Mouse (Mus musculus) heart, postnatal 0 days (tissue): ENCODE measurements at regions not wholly inside any gene's neighbourhood (a gene's known extent, or its start where the extent isn't known, plus 50 kb on each side); places are given as distances from the start of the nearest gene placed in this dataset.

ENCODE experiments used
- ATAC-seq: fragments of 200-750 bp; cut with Nextera tagmentation; 2 replicates; pipeline ENCODE4 v1.8.0; 2017; ENCODE audit warnings: low read depth, moderate number of reproducible peaks, moderate library complexity; ENCODE audit not compliant: insufficient read depth
- DNase-seq: peaks from one replicate; pipeline ENCODE4 v3.0.0-alpha.2; 2016; ENCODE audit warnings: low spot score
- H3K27ac ChIP-seq: fragments of 300-500 bp; sonication (generic); 2 replicates; pipeline ENCODE4 v1.5.1; 2014; ENCODE audit warnings: low read depth, mild to moderate bottlenecking
- H3K27me3 ChIP-seq: fragments of 300-500 bp; sonication (generic); 2 replicates; pipeline ENCODE4 v1.6.1; 2014; ENCODE audit warnings: low read length, mixed read lengths; ENCODE audit not compliant: control insufficient read depth, insufficient read depth
- H3K36me3 ChIP-seq: fragments of 300-500 bp; sonication (generic); replicated peaks from 2 replicates; pipeline ENCODE4 v1.6.1; 2014; ENCODE audit warnings: low read length, mixed read lengths; ENCODE audit not compliant: control insufficient read depth, insufficient read depth
- H3K4me1 ChIP-seq: fragments of 300-500 bp; sonication (generic); 2 replicates; pipeline ENCODE4 v1.6.1; 2014; ENCODE audit warnings: antibody characterized with exemption; ENCODE audit not compliant: control insufficient read depth, insufficient read depth
- H3K4me2 ChIP-seq: fragments of 300-500 bp; sonication (generic); 2 replicates; pipeline ENCODE4 v1.6.1; 2014; ENCODE audit warnings: low read depth, mild to moderate bottlenecking, low read length, moderate library complexity
- H3K4me3 ChIP-seq: fragments of 300-500 bp; sonication (generic); 2 replicates; pipeline ENCODE4 v1.5.1; 2014; ENCODE audit warnings: low read depth, low read length
- H3K9ac ChIP-seq: fragments of 300-500 bp; sonication (generic); replicated peaks from 2 replicates; pipeline ENCODE4 v1.6.1; 2014; ENCODE audit warnings: low read depth, low read length, mixed read lengths
- H3K9me3 ChIP-seq: fragments of 300-500 bp; sonication (generic); replicated peaks from 2 replicates; pipeline ENCODE4 v1.6.1; 2016; ENCODE audit warnings: low read length; ENCODE audit not compliant: control insufficient read depth
- CTCF ChIP-seq: IDR thresholded peaks from 2 replicates; pipeline ENCODE4 v1.5.1; 2016; ENCODE audit warnings: antibody characterized with exemption, control low read depth, low read depth
- EP300 ChIP-seq: IDR thresholded peaks from 2 replicates; pipeline ENCODE4 v1.6.1; 2016; ENCODE audit warnings: antibody characterized with exemption, low read depth
- WGBS: fragments of 180-500 bp; shearing (Covaris S2); extraction: QIAGEN DNeasy Blood & Tissue Kit; methylation state at CpG from one replicate; pipeline ENCODE4 v1.1.7; 2014; 5-methylcytosine and 5-hydroxymethylcytosine counted together

- H3K9me3 ChIP-seq: no peaks in the 10 kb centered on the region
- H3K4me1 ChIP-seq: 0 out of 2 replicates have a peak, but pooled peaks cover 3% of the 10 kb centered on the region
- DNase-seq: peak; percentile 72
- H3K36me3 ChIP-seq: no peaks in the 10 kb centered on the region
- H3K4me3 ChIP-seq: peak overlapping the region; percentile 1; the same call in 1 of the 2 replicates
- peak overlapping the region; percentile 76 for H3K27ac ChIP-seq
- peak; percentile 86 for ATAC-seq
- H3K9ac ChIP-seq: no peak overlapping the region
- H3K27me3 ChIP-seq: no peaks in the 10 kb centered on the region
- WGBS: 46% methylated on average over 19 of the region's 19 CpGs
- peak overlapping the region; percentile 49 for H3K4me2 ChIP-seq
- TF ChIP-seq CTCF (no peak), EP300 (no peak)
Measured at GRCm38 (mm10) chr2:84184288-84185015, 194.1 kb downstream of the Gm13691 start.

GRCm38 (mm10) chr2:84185016-84185330 lies 194.6 kb downstream of the Gm13691 start:
- H3K4me2 ChIP-seq: 0 out of 2 replicates have a peak overlapping the region, but pooled peaks have one; percentile 49
- TF ChIP-seq EP300: 0 out of 2 replicates have a peak, but pooled peaks have one; percentile 49
- no peak for TF ChIP-seq CTCF
- no peak overlapping the region for H3K4me3 ChIP-seq
- H3K27ac ChIP-seq: peak overlapping the region; percentile 76
- H3K36me3 ChIP-seq: no peaks in the 10 kb centered on the region
- no peaks in the 10 kb centered on the region for H3K27me3 ChIP-seq
- H3K4me1 ChIP-seq: 0 out of 2 replicates have a peak, but pooled peaks cover 3% of the 10 kb centered on the region
- WGBS: 62% methylated on average over 7 of the region's 7 CpGs
- no peak for DNase-seq
- ATAC-seq: no peak
- no peak overlapping the region for H3K9ac ChIP-seq
- H3K9me3 ChIP-seq: no peaks in the 10 kb centered on the region

GRCm38 (mm10) chr2:84186126-84186701 lies 195.9 kb downstream of the Gm13691 start:
- Histone ChIP-seq H3K36me3 (no peaks in the 10 kb centered on the region), H3K4me1 (0 out of 2 replicates have a peak, but pooled peaks cover 3% of the 10 kb centered on the region), H3K27me3 (no peaks in the 10 kb centered on the region), H3K9ac (no peak overlapping the region), H3K4me3 (no peak overlapping the region), H3K4me2 (no peak overlapping the region), H3K27ac (peak overlapping the region; percentile 69; the same call in 1 of the 2 replicates), H3K9me3 (no peaks in the 10 kb centered on the region)
- DNase-seq: peak; percentile 52
- WGBS: 37% methylated on average over 9 of the region's 9 CpGs
- TF ChIP-seq EP300 (no peak), CTCF (peak; percentile 67)
- ATAC-seq: peak; percentile 74

GRCm38 (mm10) chr2:84187456-84187855 lies 197.1 kb downstream of the Gm13691 start:
- H3K4me1 ChIP-seq: 0 out of 2 replicates have a peak, but pooled peaks cover 3% of the 10 kb centered on the region
- H3K36me3 ChIP-seq: no peaks in the 10 kb centered on the region
- H3K27ac ChIP-seq: no peak overlapping the region
- DNase-seq (no peak), ATAC-seq (no peak)
- TF ChIP-seq EP300 (no peak), CTCF (no peak)
- 84% methylated on average over 4 of the region's 4 CpGs for WGBS
- H3K27me3 ChIP-seq: no peaks in the 10 kb centered on the region
- H3K4me3 ChIP-seq: no peak overlapping the region
- no peak overlapping the region for H3K9ac ChIP-seq
- no peak overlapping the region for H3K4me2 ChIP-seq
- H3K9me3 ChIP-seq: no peaks in the 10 kb centered on the region

GRCm38 (mm10) chr2:84189302-84189701 lies 198.9 kb downstream of the Gm13691 start:
- Histone ChIP-seq H3K9ac (no peak overlapping the region), H3K27me3 (no peaks in the 10 kb centered on the region), H3K4me3 (no peak overlapping the region), H3K4me2 (no peak overlapping the region), H3K9me3 (no peaks in the 10 kb centered on the region), H3K36me3 (no peaks in the 10 kb centered on the region), H3K4me1 (0 out of 2 replicates have a peak, but pooled peaks cover 3% of the 10 kb centered on the region), H3K27ac (no peak overlapping the region)
- 78% methylated on average over 3 of the region's 3 CpGs for WGBS
- DNase-seq (no peak), ATAC-seq (no peak)
- TF ChIP-seq EP300 (no peak), CTCF (no peak)
